Mouse (Mus musculus) fat pad, adult 2 months (tissue): ENCODE measurements around the gene Obp1b.
"Not testable (repeated sequence)": the region's sequence is repeated elsewhere in the genome, so short reads cannot be mapped to it uniquely, and the experiment has no call there.

ENCODE experiments used
- DNase-seq: peaks from one replicate; pipeline ENCODE4 v3.0.0-alpha.2; 2011; ENCODE audit warnings: low read depth, low spot score; ENCODE audit errors: extremely low read depth

The Obp1b gene

DNA sequence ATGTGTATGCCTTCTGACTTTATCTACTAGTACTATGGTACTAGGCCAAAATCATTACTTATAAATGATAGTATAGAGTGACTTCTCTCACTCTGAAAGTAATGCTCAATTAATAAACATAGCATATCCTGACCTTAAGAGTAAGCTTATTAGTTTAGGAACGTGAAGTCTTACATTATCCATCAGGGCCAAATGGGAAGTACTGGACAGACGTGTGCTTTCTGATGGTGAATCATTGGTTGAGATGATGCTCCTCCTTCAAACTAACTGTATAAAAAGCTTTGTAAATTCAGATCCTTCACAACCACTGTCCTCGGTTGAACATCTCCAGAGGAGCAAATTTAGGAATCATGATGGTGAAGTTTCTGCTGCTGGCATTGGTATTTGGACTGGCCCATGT lies at the start of gene Obp1b:
TSS of gene Obp1b (plus strand) at position 301 of the 400 bp plus-strand sequence.
- not testable (repeated sequence) for DNase-seq

- DNase-seq: not testable (repeated sequence)
Measured at GRCm38 (mm10) chrX:78202220-78202619, 15.6 kb downstream of the Obp1b start.

DNA sequence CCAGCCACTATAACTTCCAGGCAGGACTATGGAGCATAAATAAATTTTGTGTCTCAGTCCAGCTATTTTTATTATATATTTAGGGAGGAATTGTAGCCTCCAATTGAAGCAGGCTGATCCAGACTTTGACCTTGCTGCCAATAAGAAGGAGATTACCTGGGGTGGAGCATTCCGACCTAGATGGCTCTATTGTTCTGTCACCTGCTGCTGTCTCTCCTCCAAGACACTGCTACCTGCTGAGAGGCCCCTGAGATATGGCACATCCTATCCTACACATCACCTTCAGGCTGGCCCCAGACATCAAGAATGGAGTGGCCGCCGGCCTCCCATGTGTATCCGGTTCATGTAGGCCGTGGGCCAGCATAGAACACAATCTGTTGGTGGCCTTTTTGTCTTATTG lies 16.3 kb downstream of the Obp1b start:
- DNase-seq: no peak
